Mouse (Mus musculus): Measurements from ENCODE around the gene Bbs9.

The Bbs9 gene

DNA sequence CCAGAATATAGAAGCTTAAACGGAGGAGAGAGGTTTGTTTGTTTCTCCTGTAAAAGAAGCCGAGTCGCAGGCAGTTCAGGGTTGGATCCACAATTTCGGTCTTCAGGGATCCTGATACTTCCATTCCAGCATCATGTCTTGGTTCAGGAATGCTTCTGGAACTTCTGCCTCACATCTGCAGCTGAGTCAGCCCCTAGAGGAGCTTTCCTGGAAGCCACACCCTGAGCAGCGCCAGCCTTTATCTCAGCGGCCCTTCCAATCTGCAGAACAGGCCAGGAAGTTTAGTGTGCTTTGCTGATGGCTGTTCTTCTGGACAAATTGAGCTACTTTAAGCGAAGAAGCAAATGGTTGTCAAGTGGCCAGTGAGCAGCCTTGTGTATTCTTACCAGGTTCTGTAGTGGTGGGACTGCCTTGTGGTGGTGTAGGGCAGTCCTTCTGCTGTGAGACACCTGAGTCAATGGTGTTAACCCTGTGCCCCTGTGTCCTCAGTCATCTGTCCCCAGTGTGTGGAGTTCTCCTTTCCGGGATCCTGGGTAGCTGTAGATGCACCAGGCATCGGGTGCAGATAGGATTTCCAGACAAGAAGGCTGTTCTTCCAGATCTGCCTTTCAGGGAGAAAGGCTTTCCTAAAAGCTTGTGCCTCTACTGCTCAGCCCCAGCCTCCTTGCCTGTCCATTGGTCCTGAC lies 157.4 kb downstream of the Bbs9 start:
- DNase-seq (ENCODE audit: low spot score) = no peak

DNA sequence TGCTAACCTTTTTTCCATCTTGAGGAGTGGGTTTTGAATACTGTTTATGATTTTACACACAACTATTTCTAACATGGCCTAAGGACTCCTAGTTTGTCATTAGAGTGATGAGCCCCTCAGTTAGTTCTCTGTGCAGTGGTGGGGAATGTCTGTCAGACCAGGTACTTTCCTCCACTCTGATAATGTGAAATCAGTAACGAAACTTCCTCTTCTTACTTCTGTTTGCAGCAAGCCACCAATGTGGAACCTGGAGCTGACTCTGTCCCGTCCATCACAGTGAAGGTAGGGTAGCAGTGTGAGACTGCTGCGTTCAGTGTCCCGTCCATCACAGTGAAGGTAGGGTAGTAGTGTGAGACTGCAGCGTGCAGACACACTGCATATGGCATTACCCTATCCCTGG lies 163.0 kb downstream of the Bbs9 start:
- no peak for DNase-seq (ENCODE audit: low spot score)

DNA sequence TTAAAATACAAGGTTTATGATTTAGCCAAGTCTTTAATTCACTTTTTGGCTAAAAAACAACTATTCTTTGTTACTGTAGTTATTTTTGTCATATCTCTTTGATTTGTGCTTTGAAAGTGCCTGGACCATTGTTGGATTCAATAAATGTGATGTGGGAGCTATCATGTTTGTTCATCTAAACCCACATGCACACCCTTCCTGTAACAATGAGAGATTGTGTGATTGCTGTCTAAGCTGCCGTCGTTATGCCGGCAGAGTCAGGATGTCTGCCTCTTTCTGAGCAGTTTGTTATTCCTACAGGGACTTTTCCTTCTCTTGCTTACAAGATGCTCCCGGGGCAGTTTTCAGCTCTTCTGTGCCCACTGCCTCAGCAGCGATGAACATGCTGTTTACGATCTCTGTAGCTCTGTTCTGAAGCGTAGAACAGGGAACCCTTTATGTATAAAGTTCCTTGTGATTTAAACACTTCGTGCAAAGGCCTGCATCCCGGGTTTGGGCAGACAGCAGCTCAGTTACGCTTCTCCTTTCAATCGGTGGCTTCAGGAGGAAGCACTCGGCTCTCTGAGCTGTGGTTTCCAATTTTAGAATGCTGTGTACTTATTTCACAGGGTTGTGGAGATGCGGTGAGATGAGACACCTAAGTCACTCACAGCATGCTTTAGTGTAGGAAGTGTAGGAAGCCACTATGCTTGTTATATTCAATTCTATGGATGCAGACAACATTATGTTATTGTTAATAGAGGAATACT lies 165.3 kb downstream of the Bbs9 start:
- peak; percentile 13 for DNase-seq (ENCODE audit: low spot score)

DNA sequence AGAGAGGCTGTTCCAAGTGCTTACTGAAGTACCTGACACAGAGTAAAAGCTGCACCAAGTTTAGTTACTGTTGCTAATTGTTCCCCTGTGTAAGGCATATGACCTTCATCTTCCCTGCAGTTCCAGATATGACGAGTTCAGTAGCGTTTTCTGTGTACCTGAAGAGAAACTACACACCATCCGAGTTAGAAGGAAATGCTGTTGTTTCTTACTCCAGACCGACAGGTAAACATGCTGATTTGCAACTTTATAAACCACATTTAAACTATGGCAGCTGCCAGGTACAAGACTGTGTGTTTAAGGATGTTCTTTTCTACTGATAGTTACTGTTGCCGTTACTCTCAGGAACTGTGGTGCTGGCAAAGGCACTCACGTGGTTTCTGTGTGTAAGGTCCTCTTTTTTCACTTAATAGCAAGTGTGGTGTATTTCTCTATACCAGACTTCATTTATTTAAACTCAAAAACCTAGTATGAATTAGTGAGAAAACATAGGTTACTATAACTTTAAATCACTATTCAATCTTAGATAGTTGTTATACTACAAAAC lies 170.4 kb downstream of the Bbs9 start:
- DNase-seq (ENCODE audit: low spot score) = no peak

DNA sequence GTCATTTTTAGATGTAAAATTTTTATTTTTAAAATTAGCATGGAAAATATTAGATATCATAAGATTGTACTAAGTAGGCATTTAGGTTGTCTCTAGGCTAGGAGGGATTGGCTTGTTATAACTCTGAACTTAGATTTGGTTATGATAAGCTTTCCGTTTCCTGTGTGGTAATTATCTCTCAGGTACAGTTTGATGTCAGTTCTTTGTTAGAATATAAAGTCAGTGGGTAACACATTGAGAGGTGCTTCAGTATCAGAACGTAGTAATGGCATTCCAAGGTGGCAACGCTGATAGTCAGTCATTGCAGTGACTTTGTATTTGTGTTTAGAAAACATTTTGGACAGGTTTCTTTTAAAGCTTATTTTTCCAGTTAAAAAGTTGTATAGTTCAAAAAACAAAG lies 170.9 kb downstream of the Bbs9 start:
- DNase-seq (ENCODE audit: low spot score) = no peak

DNA sequence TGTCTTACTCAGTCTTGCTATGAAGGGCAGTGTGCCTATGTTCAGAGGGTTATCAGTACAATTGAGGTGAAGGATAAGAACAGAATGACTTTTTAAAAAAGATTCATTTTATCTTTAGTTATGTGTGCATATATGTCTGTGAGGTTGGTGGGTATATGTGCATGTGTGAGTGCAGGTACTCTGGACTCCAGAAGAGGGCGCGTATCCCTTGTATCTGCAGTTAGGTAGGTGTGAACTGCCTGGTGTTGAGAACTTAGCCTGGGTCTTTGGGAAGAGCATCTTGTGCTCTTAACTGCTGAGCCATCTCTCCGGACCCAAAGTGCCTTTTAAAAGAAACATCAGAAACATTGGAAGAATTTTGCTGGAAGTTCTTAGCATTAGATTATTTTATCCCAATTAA lies 172.6 kb downstream of the Bbs9 start:
- no peak for DNase-seq (ENCODE audit: low spot score)

DNA sequence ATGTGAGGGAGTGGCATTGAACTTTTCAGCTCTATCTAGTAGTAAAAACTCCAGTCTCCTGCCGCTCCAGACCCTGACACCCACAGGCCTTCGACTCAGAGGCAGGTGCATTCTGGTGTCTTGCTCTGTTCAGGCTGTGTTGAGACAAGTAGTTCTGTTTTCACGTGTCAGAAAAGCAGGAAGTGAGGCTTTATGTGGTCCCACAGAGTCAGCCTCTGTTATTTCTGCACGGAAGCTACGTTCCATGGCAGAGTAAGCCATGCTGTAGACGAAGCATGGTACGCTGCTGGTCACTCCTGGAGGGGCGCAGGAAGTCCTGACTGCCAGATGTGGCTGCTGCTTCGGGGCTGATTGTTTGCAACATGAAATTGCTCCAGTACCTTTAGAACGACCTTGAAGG lies 174.1 kb downstream of the Bbs9 start:
- no peak for DNase-seq (ENCODE audit: low spot score)

DNA sequence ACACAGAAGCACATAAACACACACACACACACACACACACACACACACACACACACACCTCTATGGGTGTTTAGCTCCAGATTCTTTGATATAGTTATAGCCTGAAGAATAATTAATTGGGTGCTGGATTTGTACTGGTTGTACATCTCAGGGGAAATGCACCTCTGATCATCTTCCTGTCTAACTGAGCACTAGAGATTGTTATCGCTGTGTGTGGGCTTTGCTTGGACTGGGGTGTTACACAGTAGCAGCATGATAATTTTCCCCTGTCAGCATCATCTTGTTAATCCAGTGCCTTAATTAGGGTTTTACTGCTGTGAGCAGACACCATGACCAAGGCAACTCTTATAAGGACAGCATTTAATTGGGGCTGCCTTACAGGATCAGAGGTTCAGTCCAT lies 175.3 kb downstream of the Bbs9 start:
- DNase-seq (ENCODE audit: low spot score) = no peak

DNA sequence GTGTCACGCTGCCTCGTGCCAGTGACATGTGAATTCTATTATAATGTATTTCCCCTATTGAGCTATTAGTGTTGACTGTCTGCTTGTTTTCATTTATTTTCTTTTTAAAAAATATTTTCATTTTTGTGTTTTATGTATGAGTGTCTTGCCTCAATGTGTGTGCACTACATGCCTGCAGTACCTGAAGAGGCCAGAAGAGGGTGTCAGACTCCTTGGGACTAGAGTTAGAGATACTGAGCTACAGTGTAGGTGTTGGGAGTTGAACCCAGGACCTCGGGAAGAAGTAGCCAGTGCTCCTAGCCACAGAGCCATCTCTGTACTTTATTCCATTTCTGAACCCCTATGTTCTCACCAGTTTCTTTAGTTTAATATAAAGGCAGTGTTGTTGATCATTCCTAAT lies 176.1 kb downstream of the Bbs9 start:
- no peak for DNase-seq (ENCODE audit: low spot score)

DNA sequence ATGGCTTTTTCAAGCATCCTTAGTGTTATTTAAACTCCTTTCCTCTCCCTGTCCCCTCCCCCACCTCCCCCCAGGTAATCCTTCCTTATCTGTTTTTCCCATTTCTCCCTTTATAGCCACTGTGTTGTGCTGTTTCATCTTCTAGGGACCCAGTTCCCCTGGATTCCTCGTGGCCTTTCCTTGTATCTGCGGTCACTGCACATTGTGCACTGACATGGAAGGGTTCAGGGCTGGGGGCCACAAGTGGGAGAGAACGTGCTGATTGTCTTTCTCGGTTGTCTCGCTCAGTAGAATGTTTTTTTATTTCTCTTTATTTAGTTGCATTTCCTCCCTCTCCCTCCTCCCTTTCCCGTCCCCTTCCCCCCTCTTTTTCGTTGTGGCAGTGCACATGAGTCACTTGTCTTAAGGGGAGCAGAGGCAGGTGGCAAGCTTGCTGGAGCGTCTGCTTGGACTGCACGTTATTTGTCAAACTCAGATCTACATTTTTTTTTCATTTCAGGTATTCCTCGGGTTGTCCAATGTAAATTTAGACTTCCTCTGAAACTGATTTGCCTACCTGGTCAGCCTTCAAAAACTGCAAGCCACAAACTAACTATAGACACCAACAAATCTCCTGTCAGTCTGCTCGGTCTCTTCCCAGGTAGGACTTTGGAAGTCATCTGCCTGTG lies 179.3 kb downstream of the Bbs9 start:
- no peak for DNase-seq (ENCODE audit: low spot score)

DNA sequence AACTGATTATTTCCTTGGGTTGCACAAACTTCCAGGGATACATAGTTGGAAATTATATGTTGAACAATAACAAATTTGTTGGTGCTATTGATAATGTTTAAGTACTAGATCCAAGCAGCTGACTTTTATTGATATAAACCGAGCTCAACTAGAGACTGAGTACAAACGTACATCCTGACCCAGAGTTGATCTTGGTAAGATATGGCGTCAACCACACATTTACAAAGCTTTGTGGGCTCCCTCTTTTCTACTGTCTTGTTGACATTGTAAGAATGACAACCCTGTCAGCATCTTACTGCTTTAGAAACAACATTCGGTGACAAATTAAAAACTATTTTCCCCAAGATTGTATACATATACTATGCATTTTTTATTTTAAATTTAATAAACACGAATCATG lies 181.7 kb downstream of the Bbs9 start:
- DNase-seq (ENCODE audit: low spot score) = no peak

DNA sequence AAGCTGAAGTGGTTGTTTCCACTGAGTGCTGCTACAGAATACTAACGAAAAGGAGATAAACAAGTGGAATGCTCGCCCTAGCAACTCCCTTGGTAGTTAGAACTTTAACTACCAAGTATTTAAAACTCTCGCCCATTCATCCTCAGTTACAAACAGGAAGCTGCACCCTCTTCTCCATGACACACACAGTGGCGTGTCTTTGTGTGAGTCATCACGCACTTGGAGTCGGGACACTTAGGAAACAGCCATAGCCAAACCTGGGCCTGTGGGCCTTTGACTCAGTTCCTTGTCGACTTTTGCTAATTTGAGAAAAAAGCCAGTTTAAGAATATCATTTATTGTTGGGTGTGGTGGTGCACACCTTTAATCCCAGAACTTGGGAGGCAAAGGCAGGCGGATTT lies 189.6 kb downstream of the Bbs9 start:
- no peak for DNase-seq (ENCODE audit: low spot score)

DNA sequence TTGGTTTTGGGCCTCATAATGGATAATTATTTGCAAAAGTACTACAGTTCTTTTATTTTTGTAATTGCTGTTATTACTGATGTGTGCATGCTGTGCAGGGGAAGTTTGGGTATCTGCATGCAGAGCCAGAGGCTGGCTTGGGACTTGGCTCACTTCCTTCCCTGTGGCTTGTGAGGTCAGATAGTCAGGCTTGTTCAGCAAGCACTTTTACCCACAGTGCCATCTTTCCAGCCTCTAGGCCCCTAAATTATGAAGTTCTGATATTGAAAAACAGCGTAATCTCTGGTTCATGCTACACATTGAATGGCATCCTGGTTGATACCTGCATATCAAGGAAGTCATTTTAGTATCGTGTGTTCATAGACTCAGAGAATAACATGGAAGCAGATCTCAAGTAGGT lies 197.4 kb downstream of the Bbs9 start:
- no peak for DNase-seq (ENCODE audit: low spot score)

DNA sequence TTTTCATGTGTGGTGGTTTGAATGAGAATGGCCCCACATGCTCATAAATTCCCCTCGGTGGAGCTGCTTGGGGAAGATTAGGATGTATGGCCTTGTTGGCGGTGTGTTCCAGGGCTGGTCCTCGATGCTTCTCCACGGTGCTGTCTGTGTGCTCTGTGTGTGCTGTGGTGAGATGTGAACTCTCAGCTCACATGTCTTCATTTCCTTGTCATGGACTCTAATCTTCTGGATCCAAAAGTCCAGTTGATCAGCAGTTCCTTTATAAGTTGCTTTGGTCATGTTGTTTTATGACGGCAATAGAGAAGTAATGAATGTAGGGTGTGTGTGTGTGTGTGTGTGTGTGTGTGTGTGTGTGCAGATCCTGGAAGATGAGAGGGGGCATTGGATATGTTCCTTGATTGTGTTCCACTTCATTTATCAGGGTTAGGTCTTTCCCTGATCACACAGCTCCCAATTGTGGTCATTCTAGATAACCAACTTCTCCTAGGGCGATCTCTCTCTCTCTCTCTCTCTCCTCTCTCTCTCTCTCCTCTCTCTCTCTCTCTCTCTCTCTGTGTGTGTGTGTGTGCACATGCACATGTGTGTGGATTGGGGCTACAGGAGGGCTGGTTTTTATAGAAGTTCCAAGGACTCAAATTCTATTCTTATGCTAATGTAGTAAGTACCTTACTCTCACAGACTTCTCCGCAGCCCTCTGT lies 201.8 kb downstream of the Bbs9 start:
- DNase-seq (ENCODE audit: low spot score) = no peak

DNA sequence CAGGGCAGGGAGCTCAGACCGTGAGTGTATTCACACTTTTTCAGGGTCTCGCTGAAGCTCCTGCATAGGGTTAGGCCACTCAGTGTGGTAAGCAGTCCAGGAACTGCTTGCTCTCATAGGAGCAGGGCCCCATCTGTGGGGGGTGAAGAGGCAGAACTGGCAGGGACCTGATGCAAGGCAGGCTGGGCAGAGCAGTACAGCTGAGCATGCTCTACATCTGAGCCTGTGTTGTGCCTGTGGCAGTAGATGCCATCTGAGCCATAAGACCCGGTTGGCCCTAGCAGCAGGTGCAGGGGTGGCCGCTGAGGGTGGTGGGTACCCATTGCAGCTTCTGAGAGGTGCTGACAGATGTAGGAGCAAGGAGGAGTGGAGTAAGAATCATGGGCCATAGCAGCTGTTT lies 202.5 kb downstream of the Bbs9 start:
- DNase-seq (ENCODE audit: low spot score) = no peak

DNA sequence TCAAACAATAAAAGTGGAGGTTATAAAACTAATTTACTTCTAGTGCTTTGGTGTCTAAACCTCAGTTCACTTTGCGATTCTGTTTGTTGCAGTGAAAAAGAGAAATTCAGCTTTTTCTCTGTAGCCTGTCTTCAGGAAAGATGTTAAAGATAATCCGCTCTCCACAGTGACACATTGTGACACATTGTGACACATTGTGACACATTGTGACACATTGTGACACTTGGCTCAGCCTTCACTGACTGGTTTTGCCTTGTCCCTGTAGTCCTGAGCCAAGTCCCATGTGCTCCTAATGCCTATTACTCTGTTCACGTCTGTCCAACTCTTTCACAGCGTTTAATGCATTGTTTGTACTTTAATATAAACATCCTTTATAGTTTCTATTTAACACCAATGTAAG lies 203.0 kb downstream of the Bbs9 start:
- no peak for DNase-seq (ENCODE audit: low spot score)

DNA sequence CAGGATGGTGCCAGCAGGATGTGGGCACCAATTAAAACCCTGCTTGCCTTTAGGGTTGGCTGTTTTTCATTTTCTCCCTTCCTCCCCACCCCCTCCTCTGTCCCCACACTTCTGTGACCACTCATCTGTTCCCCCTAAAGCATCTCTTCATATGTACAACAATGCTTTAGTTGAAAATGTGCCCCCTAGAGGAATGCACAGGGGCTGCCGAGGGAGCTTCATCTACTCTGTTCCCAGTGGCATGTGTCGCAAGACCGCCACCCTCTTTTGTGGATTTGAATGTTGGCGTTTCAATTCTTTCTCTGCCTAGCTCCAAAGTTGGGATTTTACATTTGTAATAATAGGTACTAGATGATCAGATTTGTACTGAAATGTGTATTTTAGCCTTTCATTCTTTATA lies 204.0 kb downstream of the Bbs9 start:
- no peak for DNase-seq (ENCODE audit: low spot score)

DNA sequence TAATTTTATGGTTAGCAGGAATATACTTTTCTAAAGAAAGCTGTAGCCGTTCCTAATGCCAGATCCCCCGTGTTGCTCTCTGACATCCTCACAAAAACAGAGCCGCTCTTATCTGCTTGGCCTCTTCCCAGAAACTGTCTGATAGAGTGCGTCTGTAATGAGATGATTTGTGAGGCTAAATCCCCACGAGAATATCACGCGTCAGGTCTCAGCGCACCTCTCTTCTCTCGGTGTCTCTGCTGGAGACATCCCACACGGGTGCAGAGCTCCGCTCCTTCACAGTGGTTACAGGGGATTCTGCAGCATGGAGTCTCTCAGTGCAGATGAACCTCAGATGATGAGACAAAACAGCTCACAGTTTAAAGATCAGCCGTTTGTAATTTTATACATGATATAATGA lies 204.5 kb downstream of the Bbs9 start:
- DNase-seq (ENCODE audit: low spot score) = no peak

DNA sequence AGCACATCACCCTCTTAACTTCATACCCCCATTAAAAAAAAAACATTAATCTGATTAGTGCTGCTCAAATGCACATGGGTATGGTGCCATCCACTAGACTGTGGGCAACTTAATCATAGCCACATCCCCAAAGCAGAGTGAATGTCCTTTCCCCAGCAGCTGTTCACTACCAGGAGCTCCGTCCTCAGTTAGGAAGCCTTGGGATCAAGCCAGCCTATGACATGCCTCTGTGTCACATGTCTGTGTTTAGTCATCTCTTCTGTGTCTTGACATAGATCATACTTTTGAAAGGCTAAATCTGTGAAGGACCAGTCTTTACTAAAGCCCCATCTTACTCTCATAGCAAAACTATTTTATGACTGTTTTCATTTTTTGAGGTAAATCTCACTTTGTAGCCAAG lies 205.0 kb downstream of the Bbs9 start:
- DNase-seq (ENCODE audit: low spot score) = no peak

DNA sequence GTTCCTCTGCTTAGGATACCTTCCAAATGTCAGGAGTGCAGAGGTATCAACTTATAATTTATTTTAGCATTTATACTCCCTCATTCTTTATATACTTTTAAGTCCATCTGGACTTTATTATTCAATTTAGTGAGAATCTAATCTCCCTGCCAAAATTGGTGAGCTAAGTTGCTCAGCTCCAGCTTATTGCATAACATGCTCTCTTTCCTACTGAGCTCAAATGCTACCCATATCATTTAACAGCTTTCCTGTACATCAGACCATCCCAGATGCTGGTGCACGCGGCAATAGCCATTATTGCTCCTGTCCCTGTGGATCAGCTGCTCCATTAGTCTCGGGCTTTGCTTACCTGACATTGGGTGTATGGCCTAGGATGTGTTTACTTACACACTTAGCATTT lies 208.3 kb downstream of the Bbs9 start:
- DNase-seq (ENCODE audit: low spot score) = no peak

DNA sequence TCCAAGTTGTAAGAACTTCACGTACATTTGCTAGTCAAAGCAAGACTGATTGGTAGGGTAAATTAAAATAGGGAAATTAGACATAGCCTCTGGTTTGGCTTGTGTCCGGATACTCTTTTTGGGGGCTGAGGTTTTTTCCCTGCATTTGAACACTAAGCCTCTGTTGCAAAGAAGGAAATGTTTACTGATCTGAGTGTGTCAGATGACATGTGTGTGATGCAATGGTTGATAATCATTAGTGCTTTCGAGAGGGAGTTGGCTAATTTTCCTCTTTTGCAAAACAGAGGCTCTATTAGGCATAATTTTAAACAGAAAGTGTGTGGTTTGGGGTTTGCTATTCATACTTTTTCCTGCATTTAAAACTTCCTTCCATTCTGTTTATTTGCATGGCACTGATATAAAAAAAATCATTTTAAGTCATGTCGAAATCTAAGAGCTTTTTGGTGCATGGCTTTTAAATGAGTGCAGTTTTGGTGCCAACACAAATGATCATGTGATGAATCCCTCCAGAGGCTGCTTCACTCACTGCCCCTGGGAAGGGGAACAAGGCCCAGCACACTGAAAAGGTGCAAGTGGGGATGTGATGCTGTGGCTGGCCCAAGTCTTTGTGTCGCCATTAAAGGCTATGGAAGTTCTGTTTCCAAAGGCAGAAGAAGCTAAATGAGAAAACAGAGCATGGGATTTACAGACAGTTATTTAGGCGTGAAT lies 211.4 kb downstream of the Bbs9 start:
- no peak for DNase-seq (ENCODE audit: low spot score)

DNA sequence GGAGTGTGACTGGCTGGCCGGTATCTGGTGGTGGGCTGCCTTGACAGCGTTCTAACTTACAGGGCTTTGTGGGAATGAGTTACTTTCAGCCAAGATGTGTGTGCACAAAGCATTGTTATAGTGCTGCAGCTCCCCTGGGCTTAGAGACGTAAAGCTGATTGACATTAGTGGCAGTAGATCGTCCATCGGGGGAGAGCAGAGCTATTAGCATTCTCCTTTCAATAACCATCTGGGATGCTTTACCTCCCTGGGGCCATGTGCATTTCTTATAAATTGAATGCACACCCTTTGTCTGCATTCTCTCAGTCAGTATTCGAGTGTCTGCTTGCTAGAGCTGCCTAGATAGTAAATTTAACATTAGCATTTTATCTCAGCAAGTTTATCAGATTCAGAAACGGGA lies 214.7 kb downstream of the Bbs9 start:
- DNase-seq (ENCODE audit: low spot score) = peak; percentile 25

All from embryo, embryonic 10 days (tissue).